Mouse (Mus musculus) forebrain, embryonic 15.5 days (tissue): ENCODE data around the gene Ap2b1. TPM values are rescaled to one million over a fixed set of nuclear protein-coding genes. Genes with fewer than 3 reads are reported as not detected.

Experiments
- ATAC-seq: fragments of 200-750 bp; cut with Nextera tagmentation; replicated peaks from 2 replicates; pipeline ENCODE4 v1.8.0; 2017; ENCODE audit warnings: mild to moderate bottlenecking, moderate TSS enrichment, moderate library complexity
- H3K27ac ChIP-seq: fragments of 300-500 bp; sonication (generic); replicated peaks from 2 replicates; pipeline ENCODE4 v1.5.1; 2015; ENCODE audit warnings: mild to moderate bottlenecking, inconsistent platforms
- H3K27me3 ChIP-seq: fragments of 300-500 bp; sonication (generic); 2 replicates; pipeline ENCODE4 v1.6.1; 2015; ENCODE audit warnings: inconsistent platforms
- H3K36me3 ChIP-seq: fragments of 300-500 bp; sonication (generic); 2 replicates; pipeline ENCODE4 v1.6.1; 2015; ENCODE audit warnings: mild to moderate bottlenecking, inconsistent platforms
- H3K4me1 ChIP-seq: fragments of 300-500 bp; sonication (generic); 2 replicates; pipeline ENCODE4 v1.6.1; 2015; ENCODE audit warnings: inconsistent platforms
- H3K4me2 ChIP-seq: fragments of 300-500 bp; sonication (generic); replicated peaks from 2 replicates; pipeline ENCODE4 v1.6.1; 2015; ENCODE audit warnings: mild to moderate bottlenecking, inconsistent platforms
- H3K4me3 ChIP-seq: fragments of 300-500 bp; sonication (generic); 2 replicates; pipeline ENCODE4 v1.5.1; 2015; ENCODE audit warnings: mild to moderate bottlenecking, inconsistent platforms
- H3K9ac ChIP-seq: fragments of 300-500 bp; sonication (generic); replicated peaks from 2 replicates; pipeline ENCODE4 v1.6.1; 2015; ENCODE audit warnings: mild to moderate bottlenecking, inconsistent platforms
- H3K9me3 ChIP-seq: fragments of 300-500 bp; sonication (generic); 2 replicates; pipeline ENCODE4 v1.6.1; 2016; ENCODE audit warnings: inconsistent platforms
- WGBS: fragments of 180-500 bp; shearing (Covaris S2); methylation state at CpG from one replicate; pipeline ENCODE4 v1.1.7; 2015; ENCODE audit warnings: mixed read lengths; 5-methylcytosine and 5-hydroxymethylcytosine counted together
- polyA plus RNA-seq: library from polyadenylated mRNA; unstranded; fragments of >200 nt; fragmentation: Nextera tagmentation; extraction: Ambion mirVana; gene quantifications from 2 replicates; pipeline ENCODE4 v1.2.1, GENCODE M21; 2015

The Ap2b1 gene
- polyA plus RNA-seq, 1 experiment from 2014 or later = 106 TPM

DNA sequence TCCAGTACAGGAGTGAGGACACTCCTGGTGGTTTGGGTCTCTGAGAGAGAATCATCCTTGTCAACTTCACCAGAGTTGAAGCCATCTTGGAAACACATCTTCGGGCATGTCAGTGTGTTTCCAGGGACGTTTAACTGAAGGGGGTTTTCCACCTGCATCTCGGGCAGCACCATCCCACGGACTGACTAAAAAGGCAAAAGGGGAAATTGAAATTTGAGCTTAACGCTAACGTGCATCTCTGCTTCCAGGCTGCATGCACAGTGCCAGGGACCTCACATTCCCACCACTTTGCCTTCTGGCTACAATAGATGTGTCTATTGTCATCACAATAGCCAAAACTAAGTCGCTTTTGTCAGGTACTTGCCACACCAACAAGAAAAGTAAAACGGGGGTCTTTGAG, 109.4 kb downstream of the Ap2b1 start:
- no peak overlapping the region for H3K27ac ChIP-seq
- no peak overlapping the region for H3K9ac ChIP-seq
- H3K36me3 ChIP-seq = peaks cover 7% of the 10 kb centered on the region
- no peak for ATAC-seq
- WGBS = 50% methylated on average over 8 of the region's 8 CpGs
- H3K4me1 ChIP-seq = peaks cover 22% of the 10 kb centered on the region
- no peak overlapping the region for H3K4me3 ChIP-seq
- no peak overlapping the region for H3K4me2 ChIP-seq
- no peaks in the 10 kb centered on the region for H3K27me3 ChIP-seq
- no peaks in the 10 kb centered on the region for H3K9me3 ChIP-seq

DNA sequence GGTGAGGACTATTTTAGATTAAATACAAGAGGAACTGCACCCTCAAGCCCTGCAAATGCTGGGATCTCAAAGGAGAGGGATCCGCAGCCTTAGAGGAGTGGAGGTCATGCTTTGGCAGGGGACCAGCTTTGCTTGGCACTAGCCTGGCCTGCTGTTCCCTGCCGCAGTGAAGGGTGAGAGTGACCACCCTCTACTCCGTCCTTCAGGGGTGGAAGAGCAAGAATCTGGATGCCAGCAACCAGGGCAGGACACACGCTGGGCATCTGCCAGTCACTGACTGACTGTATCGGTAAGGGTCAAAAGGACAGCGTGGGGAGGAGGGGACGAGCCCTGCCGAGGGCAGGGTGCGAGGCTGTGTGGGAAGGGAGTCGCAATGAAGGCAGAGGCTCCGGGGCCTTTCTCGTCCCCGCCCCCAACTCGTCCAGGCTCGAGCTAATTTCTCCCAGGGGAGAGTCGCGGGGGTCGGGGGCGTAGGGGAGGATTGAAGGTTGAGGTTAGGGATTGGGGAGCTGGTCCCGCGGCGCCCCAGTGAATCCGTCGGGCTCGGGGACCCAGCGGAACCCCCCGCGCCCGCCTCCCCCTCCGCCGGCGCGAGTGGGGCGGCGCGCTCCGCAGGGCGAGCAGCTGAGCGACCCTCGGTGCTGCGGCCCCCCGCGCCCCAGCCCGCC, 110.4 kb downstream of the Ap2b1 start, which contains the start of gene Rasl10b:
TSS of gene Rasl10b (plus strand) at position 51 of the 668 bp plus-strand sequence.
- Histone ChIP-seq H3K4me1 (peaks cover 22% of the 10 kb centered on the region), H3K9me3 (no peaks in the 10 kb centered on the region), H3K27ac (peak within 1 kb of the TSS; percentile 57), H3K36me3 (peaks cover 2% of the 10 kb centered on the region; the same call in 1 of the 2 replicates), H3K9ac (peak within 1 kb of the TSS; percentile 91), H3K27me3 (no peaks in the 10 kb centered on the region), H3K4me3 (peak within 1 kb of the TSS; percentile 92), H3K4me2 (peak within 1 kb of the TSS; percentile 76)
- WGBS = under 1% methylated on average over 42 of the region's 44 CpGs
- peak; percentile 88 for ATAC-seq

- no peaks in the 10 kb centered on the region for H3K36me3 ChIP-seq
- WGBS = under 1% methylated on average over 32 of the region's 40 CpGs
- no peaks in the 10 kb centered on the region for H3K27me3 ChIP-seq
- H3K4me3 ChIP-seq = peak overlapping the region; percentile 92
- peak overlapping the region; percentile 76 for H3K4me2 ChIP-seq
- H3K4me1 ChIP-seq = peaks cover 22% of the 10 kb centered on the region
- H3K9me3 ChIP-seq = no peaks in the 10 kb centered on the region
- peak overlapping the region; percentile 91 for H3K9ac ChIP-seq
- peak; percentile 46 for ATAC-seq
- H3K27ac ChIP-seq = peak overlapping the region; percentile 57
Observed at GRCm38 (mm10) chr11:83409792-83410291, 111.0 kb downstream of the Ap2b1 start.

GRCm38 (mm10) chr11:83410510-83410909, 111.7 kb downstream of the Ap2b1 start:
- H3K4me2 ChIP-seq = peak overlapping the region; percentile 76
- ATAC-seq = no peak
- no peak overlapping the region for H3K27ac ChIP-seq
- peak overlapping the region; percentile 92 for H3K4me3 ChIP-seq
- H3K9ac ChIP-seq = peak overlapping the region; percentile 91
- no peaks in the 10 kb centered on the region for H3K9me3 ChIP-seq
- H3K4me1 ChIP-seq = peaks cover 22% of the 10 kb centered on the region
- no peaks in the 10 kb centered on the region for H3K36me3 ChIP-seq
- no peaks in the 10 kb centered on the region for H3K27me3 ChIP-seq
- 31% methylated on average over 6 of the region's 6 CpGs for WGBS

GRCm38 (mm10) chr11:83417080-83417479, 118.3 kb downstream of the Ap2b1 start:
- Histone ChIP-seq H3K36me3 (no peaks in the 10 kb centered on the region), H3K4me3 (no peak overlapping the region), H3K27me3 (peaks cover 27% of the 10 kb centered on the region), H3K4me1 (peaks cover 8% of the 10 kb centered on the region), H3K9ac (no peak overlapping the region), H3K9me3 (no peaks in the 10 kb centered on the region), H3K27ac (no peak overlapping the region), H3K4me2 (no peak overlapping the region)
- WGBS = 12% methylated on average over 5 of the region's 5 CpGs
- no peak for ATAC-seq

DNA sequence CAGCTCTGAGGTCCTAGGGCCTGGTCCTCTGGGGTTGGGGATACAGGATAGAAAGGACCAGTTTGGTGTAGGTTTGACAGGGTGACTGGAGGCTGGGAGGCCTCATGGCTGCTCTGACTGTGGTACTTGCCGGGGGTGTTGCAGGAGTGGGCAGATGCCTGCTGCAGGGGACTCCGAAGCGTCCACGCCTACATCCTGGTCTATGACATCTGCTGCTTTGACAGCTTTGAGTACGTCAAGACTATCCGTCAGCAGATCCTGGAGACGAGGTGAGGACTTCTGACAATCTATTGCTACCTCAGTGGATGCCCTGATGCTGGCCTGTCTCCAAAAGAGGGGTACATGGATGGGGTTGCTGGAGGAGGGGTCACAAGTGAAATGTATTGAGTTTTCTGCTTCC, 118.9 kb downstream of the Ap2b1 start:
- WGBS = 63% methylated on average over 7 of the region's 7 CpGs
- Histone ChIP-seq H3K9me3 (no peaks in the 10 kb centered on the region), H3K9ac (no peak overlapping the region), H3K27ac (no peak overlapping the region), H3K4me3 (no peak overlapping the region), H3K4me1 (peaks cover 8% of the 10 kb centered on the region), H3K36me3 (no peaks in the 10 kb centered on the region), H3K27me3 (peaks cover 30% of the 10 kb centered on the region), H3K4me2 (no peak overlapping the region)
- ATAC-seq = no peak

DNA sequence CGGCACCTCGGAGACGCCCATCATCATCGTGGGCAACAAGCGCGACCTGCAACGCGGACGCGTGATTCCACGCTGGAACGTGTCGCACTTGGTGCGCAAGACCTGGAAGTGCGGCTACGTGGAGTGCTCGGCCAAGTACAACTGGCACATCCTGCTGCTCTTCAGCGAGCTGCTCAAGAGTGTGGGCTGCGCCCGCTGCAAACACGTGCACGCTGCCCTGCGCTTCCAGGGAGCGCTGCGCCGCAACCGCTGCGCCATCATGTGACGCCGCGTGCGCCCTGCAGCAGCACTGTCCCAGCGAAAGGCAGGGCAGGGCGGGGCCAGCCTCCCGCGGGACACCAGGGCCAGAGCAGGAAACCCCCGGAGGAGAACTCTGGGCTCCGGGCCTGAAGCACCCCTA, 119.7 kb downstream of the Ap2b1 start:
- 5% methylated on average over 38 of the region's 38 CpGs for WGBS
- H3K4me1 ChIP-seq = peaks cover 8% of the 10 kb centered on the region
- H3K27ac ChIP-seq = no peak overlapping the region
- H3K27me3 ChIP-seq = peaks cover 30% of the 10 kb centered on the region
- peak overlapping the region; percentile 43 for H3K4me2 ChIP-seq
- H3K4me3 ChIP-seq = peak overlapping the region; percentile 24
- H3K9me3 ChIP-seq = no peaks in the 10 kb centered on the region
- ATAC-seq = peak; percentile 79
- 0 out of 2 replicates have a peak overlapping the region, but pooled peaks have one; percentile 6 for H3K9ac ChIP-seq
- no peaks in the 10 kb centered on the region for H3K36me3 ChIP-seq

GRCm38 (mm10) chr11:83420338-83420737, 121.5 kb downstream of the Ap2b1 start:
- no peak overlapping the region for H3K9ac ChIP-seq
- ATAC-seq = no peak
- no peak overlapping the region for H3K4me2 ChIP-seq
- no peaks in the 10 kb centered on the region for H3K9me3 ChIP-seq
- peaks cover 8% of the 10 kb centered on the region for H3K4me1 ChIP-seq
- H3K36me3 ChIP-seq = no peaks in the 10 kb centered on the region
- no peak overlapping the region for H3K27ac ChIP-seq
- H3K27me3 ChIP-seq = peaks cover 30% of the 10 kb centered on the region
- 34% methylated on average over 4 of the region's 4 CpGs for WGBS
- H3K4me3 ChIP-seq = no peak overlapping the region

DNA sequence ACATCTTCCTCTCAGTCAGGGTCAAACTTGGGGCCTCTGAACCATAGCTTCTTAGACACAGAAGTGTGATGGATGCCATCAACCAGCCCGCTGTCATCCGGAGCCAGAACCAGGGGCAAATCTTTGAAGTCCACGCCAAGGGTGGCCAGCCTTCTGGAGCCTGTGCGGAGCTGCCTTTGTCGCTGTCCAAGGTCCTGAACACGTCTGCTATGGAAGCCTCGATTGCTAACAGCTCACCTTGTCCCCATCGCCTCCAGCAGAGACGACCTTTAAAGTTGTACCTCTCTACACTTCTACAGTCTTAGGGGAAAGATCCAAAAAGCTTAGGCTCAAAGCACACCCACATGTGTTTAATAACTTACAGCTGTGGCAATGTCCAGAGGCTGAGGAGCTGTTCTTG, 122.5 kb downstream of the Ap2b1 start:
- no peak overlapping the region for H3K4me3 ChIP-seq
- H3K4me1 ChIP-seq = peaks cover 8% of the 10 kb centered on the region
- WGBS = 3% methylated on average over 9 of the region's 9 CpGs
- no peak overlapping the region for H3K4me2 ChIP-seq
- no peak for ATAC-seq
- no peaks in the 10 kb centered on the region for H3K9me3 ChIP-seq
- H3K9ac ChIP-seq = no peak overlapping the region
- peaks cover 30% of the 10 kb centered on the region for H3K27me3 ChIP-seq
- H3K27ac ChIP-seq = no peak overlapping the region
- no peaks in the 10 kb centered on the region for H3K36me3 ChIP-seq

DNA sequence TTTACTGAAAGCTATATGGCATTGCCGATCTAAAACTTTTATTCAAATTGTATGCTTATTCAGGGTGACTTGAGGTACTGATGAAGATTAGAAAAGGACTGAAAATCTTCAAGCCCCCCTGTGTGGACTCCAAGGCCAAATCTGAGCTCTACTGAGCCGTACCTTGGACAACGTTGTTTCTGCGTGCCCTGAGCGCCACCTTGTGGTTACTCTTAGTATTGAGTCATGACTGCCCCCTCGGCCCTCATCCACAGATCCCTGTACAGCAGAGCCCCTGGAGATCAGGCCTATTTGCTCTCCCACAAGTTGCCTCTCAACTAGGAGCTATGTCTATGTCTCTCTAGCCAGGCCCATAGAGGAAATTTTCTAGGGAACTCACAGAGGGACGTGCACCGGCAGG, 125.9 kb downstream of the Ap2b1 start:
- no peak overlapping the region for H3K4me2 ChIP-seq
- no peaks in the 10 kb centered on the region for H3K4me1 ChIP-seq
- peaks cover 29% of the 10 kb centered on the region for H3K27me3 ChIP-seq
- no peak overlapping the region for H3K4me3 ChIP-seq
- 6% methylated on average over 8 of the region's 8 CpGs for WGBS
- ATAC-seq = peak; percentile 76
- H3K27ac ChIP-seq = no peak overlapping the region
- no peaks in the 10 kb centered on the region for H3K9me3 ChIP-seq
- H3K9ac ChIP-seq = no peak overlapping the region
- H3K36me3 ChIP-seq = no peaks in the 10 kb centered on the region

- H3K4me3 ChIP-seq = no peak overlapping the region
- H3K9me3 ChIP-seq = no peaks in the 10 kb centered on the region
- no peak for ATAC-seq
- no peaks in the 10 kb centered on the region for H3K36me3 ChIP-seq
- no peak overlapping the region for H3K9ac ChIP-seq
- H3K4me1 ChIP-seq = no peaks in the 10 kb centered on the region
- H3K27ac ChIP-seq = no peak overlapping the region
- 0 out of 2 replicates have a peak overlapping the region, but pooled peaks have one; percentile 5 for H3K4me2 ChIP-seq
- peaks cover 17% of the 10 kb centered on the region; the same call in 1 of the 2 replicates for H3K27me3 ChIP-seq
- WGBS = 46% methylated on average over 17 of the region's 17 CpGs
Observed at GRCm38 (mm10) chr11:83426964-83427363, 128.1 kb downstream of the Ap2b1 start.

DNA sequence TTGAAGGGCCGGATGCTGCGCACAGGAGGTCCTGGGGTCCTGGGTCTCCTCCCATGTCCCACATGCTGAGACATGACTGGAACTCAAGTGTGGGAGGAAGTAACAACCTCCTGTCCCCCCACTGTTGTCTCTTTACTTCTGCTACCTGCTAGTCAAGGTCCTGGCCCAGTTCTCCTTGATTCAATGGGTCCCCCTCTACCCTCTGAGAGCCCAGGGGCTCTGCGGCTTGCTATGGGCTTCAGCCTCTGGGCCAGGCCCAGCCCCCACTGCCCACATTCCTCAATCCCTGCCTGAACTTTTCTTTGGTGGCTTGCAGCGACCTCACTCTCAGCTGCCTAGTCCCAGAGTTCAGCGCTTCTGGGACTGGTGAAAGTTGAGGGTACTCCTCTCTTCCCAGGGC, 130.5 kb downstream of the Ap2b1 start, which contains the start of gene Gas2l2:
TSS of gene Gas2l2 (minus strand) at position 101 of the 400 bp plus-strand sequence.
- H3K27me3 ChIP-seq = peaks cover 12% of the 10 kb centered on the region; the same call in 1 of the 2 replicates
- H3K36me3 ChIP-seq = no peaks in the 10 kb centered on the region
- no peak within 1 kb of the TSS for H3K9ac ChIP-seq
- H3K4me1 ChIP-seq = no peaks in the 10 kb centered on the region
- H3K4me2 ChIP-seq = no peak within 1 kb of the TSS
- no peak for ATAC-seq
- no peaks in the 10 kb centered on the region for H3K9me3 ChIP-seq
- H3K4me3 ChIP-seq = no peak within 1 kb of the TSS
- WGBS = 65% methylated on average over 5 of the region's 5 CpGs
- H3K27ac ChIP-seq = no peak within 1 kb of the TSS
